Mouse (Mus musculus) neutrophil, adult 65 days (primary cell): ENCODE data around the gene Parvb. TPM values are rescaled to one million over a fixed set of nuclear protein-coding genes. Genes with fewer than 3 reads are reported as not detected.

Experiments
- total RNA-seq: library from RNA; stranded (reverse); gene quantifications from 2 replicates; pipeline ENCODE4 v1.2.4, GENCODE M21; 2023

The Parvb gene
- 10.8 and 21.4 TPM in 2 replicates for total RNA-seq

DNA sequence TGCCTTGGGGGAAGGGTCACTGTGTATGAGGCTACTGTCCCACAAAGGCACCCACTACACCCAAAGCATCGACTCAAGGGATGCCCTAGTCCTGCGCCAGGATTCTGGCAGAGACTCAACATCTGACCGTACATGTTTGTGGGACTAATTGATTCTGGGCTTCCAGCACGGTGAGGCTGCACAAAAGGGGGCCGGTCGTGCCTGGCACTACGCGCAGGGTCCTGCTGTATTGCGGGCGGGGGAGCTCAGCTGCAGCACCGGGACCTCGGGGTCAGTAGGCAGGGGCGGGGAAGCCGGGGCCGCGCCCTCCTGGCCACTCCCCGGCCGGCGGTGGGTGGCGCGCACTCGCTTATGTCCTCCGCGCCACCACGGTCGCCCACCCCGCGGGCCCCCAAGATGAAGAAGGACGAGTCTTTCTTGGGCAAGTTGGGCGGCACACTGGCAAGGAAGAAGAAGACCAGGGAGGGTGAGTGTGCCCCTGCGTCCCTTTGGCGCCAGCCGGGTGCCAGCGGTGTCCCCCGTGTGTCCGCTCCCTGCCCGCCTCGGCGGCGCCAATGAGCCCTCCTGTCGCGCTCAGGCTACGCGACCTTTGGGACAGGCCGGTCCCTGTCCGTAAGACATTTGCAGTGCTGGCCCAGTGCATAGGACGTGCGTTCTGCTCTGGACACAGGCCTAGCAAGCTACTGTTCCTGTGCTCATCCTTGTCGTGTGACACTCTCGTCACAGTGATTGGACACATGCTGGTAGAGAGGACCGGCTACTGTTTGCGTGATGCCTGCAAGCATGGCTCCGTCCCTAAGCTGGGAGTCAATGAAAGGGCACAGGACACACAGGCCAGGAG, at the start of gene Parvb:
Gene Parvb, plus strand, starts transcription at position 323 of the 841 bp plus-strand sequence.

DNA sequence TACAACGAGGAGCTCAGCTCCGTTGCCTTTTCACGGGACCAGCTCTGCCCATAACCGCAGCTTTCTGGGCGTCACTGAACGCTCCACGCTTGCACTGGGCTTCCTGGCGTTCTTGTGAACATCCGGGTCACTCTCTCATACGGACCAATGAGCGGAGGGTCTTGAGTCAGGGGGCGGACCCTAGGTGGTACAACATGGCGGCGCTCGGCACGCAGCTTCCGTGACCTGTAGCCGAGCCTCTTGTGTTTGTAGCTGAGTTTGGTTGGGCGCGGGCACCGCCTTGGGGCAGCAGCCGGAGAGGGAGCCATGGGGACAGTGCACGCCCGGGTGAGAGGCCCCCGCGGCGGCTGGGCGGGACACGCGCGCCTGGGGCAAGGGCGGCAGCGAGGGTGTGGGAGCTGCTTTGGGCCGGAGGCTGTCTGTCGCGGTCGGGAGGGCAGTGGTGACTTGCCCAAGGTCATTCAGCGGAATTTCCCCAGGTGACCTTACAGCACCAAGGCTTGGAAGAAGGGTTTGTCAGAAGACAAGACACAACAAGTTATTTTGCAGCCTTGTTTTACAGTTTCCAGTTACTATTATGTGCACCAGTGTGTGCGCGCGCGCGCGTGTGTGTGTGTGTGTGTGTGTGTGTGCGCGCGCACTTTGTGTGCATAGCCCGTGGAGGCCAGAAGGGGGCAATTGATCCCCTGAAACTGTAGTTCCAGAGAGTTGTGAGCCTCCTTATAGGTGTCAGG, 39.6 kb upstream of the Parvb start, which contains the start of gene Samm50:
Gene Samm50, plus strand, starts transcription at position 184 of the 734 bp plus-strand sequence.

DNA sequence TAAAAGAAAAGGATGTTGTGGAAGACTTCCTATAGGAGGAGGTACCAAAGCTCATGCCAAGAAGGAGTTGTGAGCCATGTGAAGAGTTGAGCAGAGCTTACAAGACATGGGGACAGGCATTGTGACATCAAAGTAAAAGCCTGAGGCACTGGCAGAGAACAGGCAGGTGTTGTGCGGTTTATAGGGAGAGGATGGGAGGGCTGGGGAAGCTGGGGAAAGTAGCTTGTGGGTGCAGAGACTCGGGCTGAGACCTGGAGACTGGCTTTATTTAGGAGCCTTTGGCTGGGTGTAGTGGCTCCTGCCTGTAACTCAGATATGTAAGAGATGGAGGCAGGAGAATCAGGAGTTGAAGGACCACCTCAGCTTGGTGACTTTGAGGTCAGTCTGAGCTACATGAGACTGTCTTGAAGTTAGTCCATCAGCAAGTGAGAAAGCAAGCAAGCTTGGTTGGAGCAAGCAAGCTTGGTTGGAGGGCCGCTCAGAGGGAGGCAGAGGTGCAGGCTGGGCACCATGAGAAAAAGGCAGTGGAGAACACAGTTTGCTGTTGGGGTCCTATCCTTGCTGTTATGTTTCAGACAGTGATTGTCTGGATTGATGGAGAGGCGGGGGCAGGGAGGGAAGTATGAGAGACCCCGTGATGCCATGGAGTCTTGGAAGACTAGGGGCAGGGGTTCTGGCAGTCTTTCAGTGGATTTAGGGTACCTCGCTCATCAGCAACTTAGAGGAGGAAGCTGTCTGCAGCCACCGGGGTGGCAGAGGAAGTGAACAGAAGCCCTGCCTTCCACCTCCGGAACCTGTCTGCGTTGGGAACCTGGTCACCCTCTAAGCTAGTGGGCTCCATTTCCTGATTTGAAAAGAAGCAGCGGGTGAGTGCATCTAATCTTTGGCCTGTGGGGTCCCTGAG, 92.4 kb downstream of the Parvb start, which contains the start of gene Parvg:
Gene Parvg, plus strand, starts transcription at position 61 of the 904 bp plus-strand sequence.

Other genes starting within 250 kb of the Parvb start
- gene Efcab6, start 166.7 kb upstream of the Parvb start, total RNA-seq, result not detected in 2 replicates
- not detected in 2 replicates for gene Sult4a1, start 126.3 kb upstream of the Parvb start, total RNA-seq
- not detected in 2 replicates for gene Pnpla5, start 108.9 kb upstream of the Parvb start, total RNA-seq
- gene Pnpla3, start 64.2 kb upstream of the Parvb start, total RNA-seq, result not detected in 2 replicates
- gene Samm50, start 39.8 kb upstream of the Parvb start, total RNA-seq, result 27.7 and 36.2 TPM in 2 replicates
- 180 and 188 TPM in 2 replicates for gene Parvg, start 92.0 kb downstream of the Parvb start, total RNA-seq
- gene Shisal1, start 215.1 kb downstream of the Parvb start, total RNA-seq, result not detected in 2 replicates